Mouse (Mus musculus) gastrocnemius, postnatal 10 days (tissue): ENCODE results near the gene Tnnt2. TPM values are rescaled to one million over a fixed set of nuclear protein-coding genes. Genes with fewer than 3 reads are reported as not detected.

Experiments used
- total RNA-seq, 2 experiments: library from RNA; stranded (reverse); gene quantifications; 2 replicates each; pipeline ENCODE4 v1.2.3; 2021

Gene Tnnt2
- total RNA-seq, 2 experiments from 2014 or later: 41.1 to 52.6 TPM

Other genes starting within 250 kb of the Tnnt2 start
- 10 to 100 TPM; 17.2 to 29.5 TPM for gene Nav1, start 229.1 kb upstream of the Tnnt2 start, total RNA-seq
- gene Csrp1, start 116.3 kb upstream of the Tnnt2 start, total RNA-seq: 10 to 100 TPM; 63.5 to 70.3 TPM
- gene Phlda3, start 70.2 kb upstream of the Tnnt2 start, total RNA-seq: 10 to 100 TPM; 24.1 to 36.7 TPM
- 100 to 1,000 TPM; 162 to 214 TPM for gene Tnni1, start 56.9 kb upstream of the Tnnt2 start, total RNA-seq
- gene Lad1, start 17.8 kb upstream of the Tnnt2 start, total RNA-seq: under 1 TPM; 0.11 to 0.12 TPM
- gene Pkp1, start 82.9 kb downstream of the Tnnt2 start, total RNA-seq: under 1 TPM in 1 of 2 experiments, not detected in 1; 0.07 TPM
- gene Igfn1, start 170.0 kb downstream of the Tnnt2 start, total RNA-seq: 10 to 100 TPM; 18.2 to 31.6 TPM
- 10 to 100 TPM; 27.2 to 29.0 TPM for gene Tmem9, start 171.8 kb downstream of the Tnnt2 start, total RNA-seq
- not detected for gene Ascl5, start 214.4 kb downstream of the Tnnt2 start, total RNA-seq
- gene Cacna1s, start 216.4 kb downstream of the Tnnt2 start, total RNA-seq: 100 to 1,000 TPM; 558 to 576 TPM